In genomic region chr19:36833788-36834531, GRCm38 (mm10) we compare ENCODE assay signal across 8 mouse cellular contexts. TPM values are rescaled to one million over a fixed set of nuclear protein-coding genes. Genes with fewer than 3 reads are reported as not detected.
DNase-seq lines count a peak whose midpoint lies in the region; ATAC-seq lines count a peak whose summit lies in the region.

TSS of gene Tnks2 (plus strand) at chr19:36834232.

- no peaks in the 10 kb centered on the region for H3K27me3 ChIP-seq in megakaryocyte, embryonic 14.5 days (replicated peaks)

- H3K4me1 ChIP-seq in megakaryocyte, embryonic 14.5 days: peaks cover 24% of the 10 kb centered on the region

- H3K4me3 ChIP-seq in megakaryocyte, embryonic 14.5 days (replicated peaks): peak within 1 kb of the TSS; percentile 98

- no peaks in the 10 kb centered on the region for H3K9me3 ChIP-seq in megakaryocyte, embryonic 14.5 days

- peak; percentile 89 for ATAC-seq in common myeloid progenitor, adult 5-6 weeks (replicated peaks; ENCODE audit: low read depth, poor library complexity, severe bottlenecking)

- peak; percentile 99 for DNase-seq in ZHBTc4 (ENCODE audit: low read depth, low spot score)
- DNase-seq in gastrocnemius, adult 8-10 months (ENCODE audit: low spot score in 2 of 2): peak; percentile 92 to 97
- peak; percentile 83 for DNase-seq in hindlimb bud, embryonic 11.5 days (ENCODE audit: extremely low spot score, low read depth, low spot score)
- peak; percentile 89 to 92 for DNase-seq in left cerebral cortex, adult 8-10 months (ENCODE audit: low spot score in 2 of 2)
- DNase-seq in right cerebral cortex, postnatal 10 days (ENCODE audit: low spot score in 2 of 2): peak; percentile 98
- peak; percentile 95 for DNase-seq in urinary bladder, postnatal 25 days (ENCODE audit: low spot score)

- H3K36me3 ChIP-seq in megakaryocyte, embryonic 14.5 days (replicated peaks; ENCODE audit: low read length): peaks cover 8% of the 10 kb centered on the region

RNA-seq across cellular contexts. Expression of gene Tnks2, which starts in this region (rescaled TPM):
- 93.1 and 106 TPM in 2 replicates for total RNA-seq in common myeloid progenitor, adult 5-6 weeks (2017)
- total RNA-seq in gastrocnemius, adult 8-10 months (2022): 100 to 1,000 TPM; 100 to 133 (median 108) TPM
- 100 to 1,000 TPM; 105 to 124 (median 108) TPM for total RNA-seq in left cerebral cortex, adult 8-10 months (2022)
- polyA plus RNA-seq in megakaryocyte, embryonic 14.5 days (2012; ENCODE audit: insufficient read depth, low replicate concordance): 1.3 and 1.5 TPM in 2 replicates

Comparison
In these comparisons a context has a peak if more than half of its experiments do, and no peak if none do; other contexts are left out.
1. Peak in every context shown above with its lines: DNase-seq, ATAC-seq and H3K4me3 ChIP-seq.